Mouse (Mus musculus) gastrocnemius, adult 18-20 months (tissue): ENCODE data around the gene Mex3a. TPM values are rescaled to one million over a fixed set of nuclear protein-coding genes. Genes with fewer than 3 reads are reported as not detected.

ENCODE experiments used
- DNase-seq: peaks from one replicate; pipeline ENCODE4 v3.0.0; 2021; ENCODE audit warnings: low spot score
- total RNA-seq, 2 experiments: library from RNA; stranded (reverse); gene quantifications; 2 replicates each; pipeline ENCODE4 v1.2.3; 2021

The Mex3a gene
- total RNA-seq, 2 experiments from 2014 or later, result 0.17 to 0.18 TPM

DNA sequence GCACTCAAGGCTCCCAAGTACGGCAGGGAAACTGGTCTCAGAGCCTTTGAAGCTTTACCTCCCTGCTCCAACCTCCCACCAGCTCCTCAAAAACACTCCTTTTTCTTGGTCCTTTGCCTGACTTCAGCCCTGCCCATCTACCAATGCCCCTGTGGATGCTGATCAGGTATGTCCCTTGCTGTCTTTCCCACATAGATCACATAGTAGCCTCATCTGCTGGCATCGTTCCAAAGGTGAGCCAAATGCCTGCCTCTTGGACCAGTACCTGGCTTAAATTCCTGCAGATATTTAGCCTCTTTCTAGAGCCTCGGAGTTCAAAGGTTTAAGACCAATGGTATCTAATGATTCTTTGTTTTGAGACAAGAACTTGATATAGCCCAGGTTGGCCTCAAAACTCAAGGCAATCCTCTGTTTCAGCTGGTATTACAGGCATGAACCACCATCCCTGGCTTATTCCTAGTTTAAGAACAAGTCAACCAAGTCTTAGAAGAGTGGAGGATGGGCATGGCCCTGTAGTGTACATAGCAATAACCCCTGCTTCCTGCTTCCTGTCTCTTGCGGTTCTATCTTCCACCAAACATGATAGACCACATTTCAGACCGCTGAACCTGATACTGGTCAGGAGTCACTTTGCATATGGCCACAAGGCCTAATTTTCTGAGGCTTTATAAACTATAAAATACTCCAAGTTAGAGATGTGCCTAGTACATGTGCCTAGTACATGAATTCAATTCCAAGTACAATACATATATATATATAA lies 11.6 kb downstream of the Mex3a start:
- no peak for DNase-seq

GRCm38 (mm10) chr3:88544514-88544913 lies 12.3 kb downstream of the Mex3a start:
- DNase-seq, result no peak

- DNase-seq, result no peak
Observed at GRCm38 (mm10) chr3:88544955-88545591, 12.9 kb downstream of the Mex3a start.

DNA sequence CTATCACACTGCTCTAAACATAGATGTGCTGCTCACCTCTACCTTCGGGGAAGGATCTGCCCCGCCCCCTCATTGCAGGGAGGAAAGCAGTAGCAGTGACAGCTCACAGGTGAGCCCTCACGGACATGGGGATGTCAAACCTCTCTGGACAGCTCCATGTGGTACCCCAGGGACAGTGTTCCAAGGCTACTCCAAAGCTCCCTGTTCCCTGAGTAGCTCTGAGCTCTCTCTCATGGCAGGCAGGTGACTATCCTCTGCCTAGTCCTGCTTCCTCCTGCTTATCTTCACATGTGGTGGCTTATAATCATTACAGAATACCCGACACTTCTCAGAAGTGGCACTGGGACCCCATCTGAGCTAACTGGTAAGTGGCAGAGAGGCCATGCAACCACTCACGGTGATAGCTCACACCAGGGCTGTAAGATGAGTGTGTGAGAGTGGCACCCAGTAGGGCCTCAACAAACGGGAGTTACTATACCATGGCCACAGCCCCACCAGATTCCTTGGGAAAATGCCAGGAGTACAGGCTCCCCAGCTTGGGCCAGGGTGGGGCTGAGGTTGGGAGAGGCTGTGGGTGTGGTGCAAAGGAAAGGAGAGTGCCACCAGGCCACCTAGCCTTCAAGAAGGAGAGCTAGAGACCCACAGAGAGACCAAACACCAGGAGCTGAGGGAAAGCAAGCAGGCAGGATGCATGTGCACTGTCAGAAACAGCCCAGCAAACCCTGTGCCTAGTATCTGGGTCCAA lies 14.7 kb downstream of the Mex3a start:
- no peak for DNase-seq

GRCm38 (mm10) chr3:88548180-88548917 lies 16.2 kb downstream of the Mex3a start, which contains the start of gene Rab25:
Gene Rab25, minus strand, starts transcription at chr3:88548300.
- DNase-seq, result no peak

DNA sequence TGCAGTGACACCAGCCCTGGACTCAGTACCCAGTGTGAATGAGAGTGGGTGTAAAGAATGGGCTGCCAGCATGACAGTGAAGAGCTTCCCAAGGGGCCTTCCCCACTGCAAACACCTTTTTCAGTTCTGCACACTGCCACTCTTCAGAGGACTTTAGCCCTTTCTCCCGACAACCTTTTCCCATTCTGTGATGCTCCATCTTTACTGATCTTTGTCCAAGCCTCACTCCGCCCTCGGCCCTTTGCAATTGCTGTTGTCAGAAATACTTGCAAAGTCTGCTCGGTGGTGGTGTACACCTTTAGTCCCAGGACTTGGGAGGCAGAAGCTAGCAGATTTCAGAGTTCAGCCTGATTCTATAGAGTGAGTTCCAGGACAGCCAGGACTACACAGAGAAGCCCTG lies 19.4 kb downstream of the Mex3a start:
- no peak for DNase-seq

- DNase-seq, result no peak
Observed at GRCm38 (mm10) chr3:88552082-88552645, 20.0 kb downstream of the Mex3a start.

DNA sequence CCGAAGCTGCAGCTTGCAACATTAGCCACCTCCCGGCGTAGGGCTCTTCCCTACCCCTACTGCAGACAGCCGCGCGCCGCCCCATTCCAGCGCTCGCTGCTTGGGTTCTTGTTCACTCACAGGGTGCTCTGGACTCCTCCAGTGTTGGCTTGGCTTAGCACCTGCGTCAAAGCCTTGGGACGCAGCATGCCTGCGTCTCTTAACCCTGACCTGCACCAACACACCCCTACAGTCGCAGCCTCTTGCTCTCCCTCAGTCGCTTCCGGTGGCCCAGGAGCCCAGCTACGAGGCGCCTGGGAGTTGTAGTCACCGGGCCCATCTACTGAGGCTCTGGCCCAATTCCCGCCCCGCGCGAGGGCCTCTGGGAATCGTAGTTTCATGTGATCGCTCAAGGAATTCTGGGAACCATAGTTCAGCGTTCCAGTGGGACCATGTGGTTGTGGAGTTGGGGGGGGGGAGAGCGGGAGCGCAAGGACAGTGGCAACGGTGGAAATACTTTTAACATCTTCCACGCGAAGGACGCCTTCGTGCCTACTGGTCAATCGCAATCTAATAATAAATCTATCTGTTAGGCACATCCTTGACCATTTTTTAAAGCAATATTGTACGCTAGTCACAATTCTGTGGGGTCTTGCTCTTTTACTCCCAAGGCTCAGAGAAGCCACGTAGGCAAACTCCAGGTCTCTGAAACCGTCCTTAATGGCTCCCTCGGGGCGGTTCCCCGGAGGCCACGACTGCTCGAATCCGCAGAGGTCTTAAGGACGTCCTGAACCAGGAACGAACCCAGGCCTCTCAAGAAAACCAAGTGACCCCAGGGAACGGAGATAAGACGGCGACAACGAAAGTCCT lies 20.7 kb downstream of the Mex3a start, which contains the start of gene Lamtor2:
Lamtor2 (minus strand) TSS at position 399 of the 849 bp plus-strand sequence.
- peak; percentile 99 for DNase-seq

DNA sequence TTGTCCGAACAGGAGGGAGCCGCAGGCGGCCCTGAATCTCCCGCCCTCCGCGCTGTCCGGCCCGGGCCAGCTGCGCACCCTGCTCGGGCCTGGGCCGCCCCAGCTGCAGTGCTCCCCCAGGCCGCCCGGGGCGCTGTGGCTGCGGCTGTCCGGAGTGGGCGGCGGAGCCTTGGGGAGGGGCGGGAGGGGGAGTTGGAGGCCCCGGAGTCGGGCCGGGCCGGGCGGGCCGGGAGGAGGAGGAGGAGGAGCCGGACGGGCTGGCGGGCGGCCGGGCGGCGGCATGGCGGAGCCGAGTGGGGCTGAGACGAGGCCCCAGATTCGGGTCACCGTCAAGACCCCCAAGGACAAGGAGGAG lies 21.3 kb downstream of the Mex3a start, which contains the start of gene Ubqln4:
Ubqln4 (plus strand) TSS at position 234 of the 355 bp plus-strand sequence.
- peak; percentile 93 for DNase-seq

GRCm38 (mm10) chr3:88553880-88554586 lies 21.8 kb downstream of the Mex3a start:
- peak; percentile 40 for DNase-seq

DNA sequence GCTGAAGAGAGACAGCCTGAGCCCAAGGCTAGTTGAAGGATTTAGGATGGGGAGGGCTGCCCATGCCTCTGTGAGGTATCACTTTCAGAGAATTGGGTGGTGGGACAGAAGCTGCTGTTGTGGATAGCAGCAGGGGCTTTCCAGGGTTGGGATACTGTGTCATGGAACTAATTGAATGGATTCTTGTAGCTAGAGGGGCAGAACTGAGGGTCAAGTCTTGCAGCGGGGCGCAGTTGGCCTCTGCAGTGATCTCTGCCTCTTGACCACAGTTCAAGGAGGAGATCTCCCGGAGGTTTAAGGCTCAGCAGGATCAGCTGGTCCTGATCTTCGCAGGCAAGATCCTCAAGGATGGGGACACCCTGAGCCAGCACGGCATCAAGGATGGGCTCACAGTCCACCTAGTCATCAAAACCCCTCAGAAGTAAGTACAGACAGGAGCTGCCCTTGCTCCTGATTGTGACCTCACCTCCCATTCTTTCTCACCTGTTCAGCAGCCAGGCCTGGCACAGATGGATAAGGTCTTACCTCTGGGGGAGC lies 22.9 kb downstream of the Mex3a start:
- no peak for DNase-seq

- DNase-seq, result no peak
Observed at GRCm38 (mm10) chr3:88555731-88556130, 23.5 kb downstream of the Mex3a start.

GRCm38 (mm10) chr3:88556616-88557015 lies 24.4 kb downstream of the Mex3a start:
- no peak for DNase-seq

- no peak for DNase-seq
Observed at GRCm38 (mm10) chr3:88559596-88559995, 27.4 kb downstream of the Mex3a start.

DNA sequence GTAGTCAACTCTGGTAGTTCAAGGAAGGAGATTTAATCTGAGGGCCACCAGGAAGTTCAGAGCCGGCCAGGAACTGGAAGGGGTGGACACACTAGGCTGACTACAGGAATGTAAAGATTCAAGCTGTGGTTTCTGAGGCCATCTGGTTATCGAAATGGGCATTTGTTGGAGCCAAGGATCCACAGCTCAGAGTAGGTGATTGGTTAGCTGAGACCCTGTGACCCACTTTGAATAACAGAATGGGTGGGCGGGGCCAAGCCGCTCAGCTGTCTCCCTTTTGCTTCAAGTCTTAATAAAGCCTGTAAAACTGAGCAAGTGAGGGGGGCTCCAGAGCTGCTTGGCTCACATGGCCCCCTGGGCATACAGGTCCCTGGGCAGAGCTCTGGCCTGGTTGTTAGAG lies 29.8 kb downstream of the Mex3a start:
- DNase-seq, result no peak

DNA sequence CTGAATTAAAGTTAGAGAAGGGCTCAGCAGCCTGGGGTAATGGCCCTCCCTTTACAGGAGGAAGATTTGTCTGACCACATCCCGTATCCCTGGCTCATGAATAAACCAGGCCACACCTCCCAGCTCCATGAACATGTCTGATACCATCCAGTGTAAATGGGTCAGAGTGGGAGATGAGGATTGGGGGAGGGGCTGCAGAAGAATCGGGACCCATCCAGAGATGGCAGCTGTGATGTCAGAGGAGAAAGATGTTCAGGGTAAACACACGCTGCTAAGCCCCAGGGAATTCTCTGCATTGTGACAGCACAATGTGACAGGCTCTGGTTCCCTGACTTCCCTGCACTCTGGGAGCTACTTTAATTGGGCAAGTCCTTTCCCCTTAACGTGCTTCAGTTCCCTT lies 31.2 kb downstream of the Mex3a start:
- DNase-seq, result no peak

DNA sequence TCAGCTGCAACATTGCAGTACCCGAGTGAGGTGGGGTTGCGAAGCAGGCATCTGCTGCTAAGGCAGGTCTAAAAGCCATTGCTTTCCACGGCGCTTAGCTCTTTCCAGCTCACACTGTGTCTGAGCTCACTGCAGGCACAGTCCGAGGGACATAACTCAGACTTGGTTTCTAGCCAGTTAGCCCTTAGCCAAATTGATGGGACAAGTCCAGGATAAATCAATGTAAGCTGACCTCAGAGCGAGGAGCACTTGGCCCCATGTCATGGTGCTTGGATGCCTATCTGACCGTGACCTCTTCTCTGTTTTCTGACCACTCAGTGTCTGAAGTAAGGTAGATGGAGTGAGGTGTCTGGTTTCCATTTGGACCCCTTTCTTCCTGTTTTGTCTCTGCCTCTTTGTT lies 31.8 kb downstream of the Mex3a start:
- peak; percentile 39 for DNase-seq

GRCm38 (mm10) chr3:88566116-88566515 lies 33.9 kb downstream of the Mex3a start:
- DNase-seq, result peak; percentile 41

- DNase-seq, result peak; percentile 16
Observed at GRCm38 (mm10) chr3:88566536-88567061, 34.4 kb downstream of the Mex3a start.
